Mouse (Mus musculus) embryonic facial prominence, embryonic 11.5 days (tissue): Measurements from ENCODE around the gene Ndufa13. TPM values are rescaled to one million over a fixed set of nuclear protein-coding genes. Genes with fewer than 3 reads are reported as not detected.

ENCODE experiments used
- ATAC-seq: fragments of 200-750 bp; cut with Nextera tagmentation; replicated peaks from 2 replicates; pipeline ENCODE4 v1.8.0; 2017; ENCODE audit warnings: low read depth; ENCODE audit not compliant: insufficient number of reproducible peaks, low FRiP score, low TSS enrichment
- DNase-seq: peaks from one replicate; pipeline ENCODE4 v3.0.0-alpha.2; 2015; ENCODE audit warnings: low spot score
- H3K27ac ChIP-seq: fragments of 300-500 bp; sonication (generic); replicated peaks from 2 replicates; pipeline ENCODE4 v1.5.1; 2014; ENCODE audit warnings: mild to moderate bottlenecking, low read depth, low read length, control low read depth
- H3K27me3 ChIP-seq: fragments of 300-500 bp; sonication (generic); 2 replicates; pipeline ENCODE4 v1.6.1; 2014; ENCODE audit warnings: mild to moderate bottlenecking, low read length, moderate library complexity, mixed read lengths; ENCODE audit not compliant: control insufficient read depth, insufficient read depth
- H3K36me3 ChIP-seq: fragments of 300-500 bp; sonication (generic); replicated peaks from 2 replicates; pipeline ENCODE4 v1.6.1; 2014; ENCODE audit warnings: low read depth, mild to moderate bottlenecking, low read length, moderate library complexity, mixed read lengths; ENCODE audit not compliant: control insufficient read depth, insufficient read depth
- H3K4me1 ChIP-seq: fragments of 300-500 bp; sonication (generic); 2 replicates; pipeline ENCODE4 v1.6.1; 2014; ENCODE audit warnings: low read length, mixed read lengths; ENCODE audit not compliant: control insufficient read depth, insufficient read depth
- H3K4me2 ChIP-seq: fragments of 300-500 bp; sonication (generic); 2 replicates; pipeline ENCODE4 v1.6.1; 2014; ENCODE audit warnings: low read depth, mild to moderate bottlenecking, control low read depth, low read length, moderate library complexity
- H3K4me3 ChIP-seq: fragments of 300-500 bp; sonication (generic); 2 replicates; pipeline ENCODE4 v1.5.1; 2014; ENCODE audit warnings: low read depth, low read length, control low read depth
- H3K9ac ChIP-seq: fragments of 300-500 bp; sonication (generic); replicated peaks from 2 replicates; pipeline ENCODE4 v1.6.1; 2014; ENCODE audit warnings: mild to moderate bottlenecking, control low read depth, low read length
- H3K9me3 ChIP-seq: fragments of 300-500 bp; sonication (generic); replicated peaks from 2 replicates; pipeline ENCODE4 v1.6.1; 2016; ENCODE audit warnings: mild to moderate bottlenecking, low read length, inconsistent platforms, mixed read lengths; ENCODE audit not compliant: control insufficient read depth
- WGBS: fragments of 180-500 bp; shearing (Covaris S2); extraction: QIAGEN DNeasy Blood & Tissue Kit; methylation state at CpG from one replicate; pipeline ENCODE4 v1.1.7; 2014; 5-methylcytosine and 5-hydroxymethylcytosine counted together
- polyA plus RNA-seq: library from polyadenylated mRNA; unstranded; fragments of >200 nt; fragmentation: Nextera tagmentation; extraction: Ambion mirVana; gene quantifications from 2 replicates; pipeline ENCODE4 v1.2.1, GENCODE M21; 2014

Gene Ndufa13
- polyA plus RNA-seq, 1 experiment from 2014 or later, result 158 TPM

DNA sequence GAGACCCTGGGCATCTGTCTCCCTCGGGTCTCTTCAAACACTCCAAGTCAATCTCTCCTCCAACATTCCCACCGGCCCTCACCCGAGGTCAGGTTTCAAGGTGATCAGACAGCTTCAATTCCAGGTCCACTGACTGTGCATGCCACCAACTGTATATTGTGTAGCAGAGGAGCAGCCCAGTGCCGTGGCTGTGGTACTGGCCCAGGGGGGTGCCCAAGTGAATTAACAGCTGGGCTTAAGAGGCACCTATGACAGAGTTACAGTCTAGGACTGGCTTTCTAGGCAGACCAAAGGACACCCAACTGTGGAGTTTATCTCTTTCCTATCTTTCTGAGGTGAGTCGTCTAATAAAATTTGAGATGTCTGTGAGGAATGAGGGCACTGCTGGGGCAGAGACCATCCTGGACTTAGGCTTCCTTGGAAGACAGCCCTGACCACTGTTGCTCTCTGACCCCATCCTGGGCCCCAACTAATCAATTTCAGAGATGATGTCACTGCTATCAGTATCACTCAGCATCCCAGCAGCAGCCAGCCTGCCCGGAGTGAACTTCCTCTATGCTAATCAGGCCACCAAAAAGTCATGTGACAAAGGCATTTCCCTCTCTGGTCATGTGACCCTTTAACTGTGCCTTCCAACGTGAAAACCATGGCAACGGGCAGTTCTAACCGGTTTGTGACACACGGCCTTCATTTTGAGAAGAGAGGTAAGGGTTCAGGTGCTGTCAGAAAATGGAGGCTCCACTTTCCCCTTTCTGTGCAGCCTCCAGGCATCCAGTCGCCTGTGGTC, 17.7 kb upstream of the Ndufa13 start:
- Histone ChIP-seq H3K4me2 (no peak overlapping the region), H3K27ac (peak overlapping the region; percentile 29), H3K9ac (no peak overlapping the region; the same call in 1 of the 2 replicates), H3K4me3 (no peak overlapping the region), H3K27me3 (no peaks in the 10 kb centered on the region), H3K9me3 (no peaks in the 10 kb centered on the region), H3K36me3 (peaks cover 2% of the 10 kb centered on the region; the same call in 1 of the 2 replicates), H3K4me1 (peaks cover 6% of the 10 kb centered on the region; the same call in 1 of the 2 replicates)
- ATAC-seq, result 0 out of 2 replicates have a peak, but pooled peaks have one; percentile 54
- WGBS, result 39% methylated on average over 11 of the region's 11 CpGs
- DNase-seq, result peak; percentile 88

DNA sequence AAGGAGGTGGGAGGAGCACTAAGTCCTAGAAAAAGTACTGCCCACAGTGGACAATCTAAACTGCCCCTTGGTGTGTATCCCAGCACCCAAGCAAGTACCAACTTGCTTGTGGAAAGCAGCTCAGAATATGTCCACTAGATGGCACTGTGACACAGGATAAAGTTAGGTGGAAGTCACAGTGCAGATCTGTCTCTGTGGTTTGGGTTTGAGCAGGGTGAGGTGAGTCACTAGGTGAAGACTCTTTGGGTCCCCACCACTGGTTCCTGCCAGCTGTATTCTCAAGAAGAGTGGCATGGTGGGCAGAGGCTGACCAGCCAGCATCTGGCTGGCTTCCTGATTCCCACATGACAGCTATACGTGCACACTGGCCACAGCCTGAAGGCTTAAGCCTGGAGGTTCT, 16.7 kb upstream of the Ndufa13 start:
- ATAC-seq (0 out of 2 replicates have a peak, but pooled peaks have one; percentile 31), DNase-seq (peak; percentile 90)
- H3K4me3 ChIP-seq, result no peak overlapping the region
- peaks cover 9% of the 10 kb centered on the region for H3K36me3 ChIP-seq
- H3K27ac ChIP-seq, result no peak overlapping the region
- H3K4me2 ChIP-seq, result no peak overlapping the region
- WGBS, result 75% methylated on average over 1 of the region's 1 CpGs
- peaks cover 6% of the 10 kb centered on the region; the same call in 1 of the 2 replicates for H3K4me1 ChIP-seq
- H3K27me3 ChIP-seq, result no peaks in the 10 kb centered on the region
- no peaks in the 10 kb centered on the region for H3K9me3 ChIP-seq
- no peak overlapping the region for H3K9ac ChIP-seq

GRCm38 (mm10) chr8:69918506-69918905, 16.1 kb upstream of the Ndufa13 start:
- Histone ChIP-seq H3K27me3 (no peaks in the 10 kb centered on the region), H3K4me2 (no peak overlapping the region), H3K9ac (no peak overlapping the region), H3K4me3 (no peak overlapping the region), H3K9me3 (no peaks in the 10 kb centered on the region), H3K27ac (no peak overlapping the region), H3K36me3 (peaks cover 9% of the 10 kb centered on the region), H3K4me1 (peaks cover 6% of the 10 kb centered on the region; the same call in 1 of the 2 replicates)
- ATAC-seq, result no peak
- no peak for DNase-seq

GRCm38 (mm10) chr8:69915748-69916147, 13.4 kb upstream of the Ndufa13 start:
- WGBS, result 53% methylated on average over 5 of the region's 5 CpGs
- Histone ChIP-seq H3K27ac (no peak overlapping the region), H3K4me3 (no peak overlapping the region), H3K4me2 (no peak overlapping the region), H3K27me3 (no peaks in the 10 kb centered on the region), H3K9ac (no peak overlapping the region), H3K9me3 (no peaks in the 10 kb centered on the region), H3K4me1 (peaks cover 2% of the 10 kb centered on the region; the same call in 1 of the 2 replicates), H3K36me3 (peaks cover 19% of the 10 kb centered on the region)
- ATAC-seq (no peak), DNase-seq (peak; percentile 38)

GRCm38 (mm10) chr8:69914526-69914925, 12.2 kb upstream of the Ndufa13 start:
- Histone ChIP-seq H3K4me2 (no peak overlapping the region), H3K9ac (no peak overlapping the region), H3K27ac (no peak overlapping the region), H3K9me3 (no peaks in the 10 kb centered on the region), H3K36me3 (peaks cover 22% of the 10 kb centered on the region), H3K4me3 (no peak overlapping the region), H3K27me3 (no peaks in the 10 kb centered on the region), H3K4me1 (no peaks in the 10 kb centered on the region)
- WGBS, result 89% methylated on average over 4 of the region's 4 CpGs
- DNase-seq, result no peak
- ATAC-seq, result no peak

DNA sequence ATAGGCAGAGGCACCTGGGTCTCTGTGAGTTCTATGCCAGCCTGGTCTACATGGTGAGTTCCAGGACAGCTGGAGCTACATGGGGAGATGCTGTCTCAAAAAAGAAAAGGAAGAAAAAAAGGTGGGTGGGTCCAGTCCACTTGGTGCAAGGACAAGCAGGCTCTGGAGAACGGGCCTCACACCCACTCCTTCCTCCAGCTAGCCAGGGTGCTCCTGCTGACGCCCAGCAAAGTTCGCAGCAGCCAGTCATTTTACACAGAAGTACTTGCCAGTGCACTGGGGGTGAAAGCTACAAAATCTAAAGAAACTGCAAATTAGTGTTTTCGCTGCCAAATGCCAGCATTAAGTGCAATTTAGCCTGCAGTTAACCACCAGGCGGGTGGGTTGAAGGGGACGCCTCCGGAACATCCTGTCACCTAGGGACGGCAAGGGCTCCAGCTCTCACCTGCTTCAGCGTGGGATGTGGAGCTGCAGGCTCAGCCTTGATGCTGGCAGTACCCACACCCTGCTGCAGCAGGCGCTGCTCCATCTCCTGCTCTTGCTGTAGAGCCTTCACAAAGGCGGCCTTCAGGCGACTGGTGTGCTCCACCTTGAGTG, 10.2 kb upstream of the Ndufa13 start:
- no peak overlapping the region for H3K4me3 ChIP-seq
- H3K36me3 ChIP-seq, result peaks cover 23% of the 10 kb centered on the region
- no peak for DNase-seq
- H3K4me1 ChIP-seq, result no peaks in the 10 kb centered on the region
- H3K4me2 ChIP-seq, result no peak overlapping the region
- H3K9ac ChIP-seq, result no peak overlapping the region
- H3K27me3 ChIP-seq, result no peaks in the 10 kb centered on the region
- ATAC-seq, result no peak
- H3K27ac ChIP-seq, result no peak overlapping the region
- 88% methylated on average over 12 of the region's 12 CpGs for WGBS
- H3K9me3 ChIP-seq, result no peaks in the 10 kb centered on the region

DNA sequence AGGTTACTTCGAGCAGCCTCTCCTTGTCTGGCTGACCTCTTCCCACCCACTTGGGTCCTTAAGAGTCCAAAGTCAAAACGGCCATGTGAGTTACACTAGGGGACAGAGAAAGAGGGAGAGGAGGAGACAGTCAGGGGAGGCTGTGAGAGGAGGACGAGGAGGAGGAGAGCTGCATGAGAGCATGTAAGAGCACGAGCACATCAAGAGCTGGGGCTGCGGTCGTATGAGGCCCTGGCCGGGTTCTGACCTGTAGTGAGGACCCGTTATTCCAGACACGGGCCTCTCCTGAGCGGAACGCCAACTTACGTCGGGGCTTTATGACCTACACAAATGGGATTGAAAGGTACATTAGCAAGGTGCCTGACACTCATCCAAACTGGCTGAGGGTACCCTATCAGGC, 9.6 kb upstream of the Ndufa13 start:
- peaks cover 23% of the 10 kb centered on the region for H3K36me3 ChIP-seq
- no peaks in the 10 kb centered on the region for H3K27me3 ChIP-seq
- no peaks in the 10 kb centered on the region for H3K4me1 ChIP-seq
- H3K4me3 ChIP-seq, result no peak overlapping the region
- no peak for ATAC-seq
- WGBS, result 93% methylated on average over 13 of the region's 13 CpGs
- H3K4me2 ChIP-seq, result no peak overlapping the region
- H3K9ac ChIP-seq, result no peak overlapping the region
- no peak overlapping the region for H3K27ac ChIP-seq
- no peaks in the 10 kb centered on the region for H3K9me3 ChIP-seq
- DNase-seq, result no peak

DNA sequence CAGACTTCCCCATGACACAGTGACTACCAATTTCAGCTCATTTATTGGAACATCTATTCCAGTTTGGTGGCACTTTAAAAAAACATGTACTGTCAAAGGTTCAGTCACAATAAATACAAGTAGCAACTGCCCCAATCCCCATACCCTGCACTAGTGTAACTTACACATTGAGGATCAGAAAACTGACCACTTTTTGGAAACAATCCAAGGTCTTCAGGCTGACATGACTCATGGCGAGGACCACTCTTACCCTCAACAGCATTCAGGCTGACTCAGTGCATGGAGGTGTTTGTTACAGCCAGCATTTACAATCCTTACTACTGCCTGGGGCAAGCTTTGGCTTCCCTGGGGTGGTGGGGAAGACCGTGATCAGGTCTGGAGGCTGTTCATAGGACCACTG, 4.7 kb upstream of the Ndufa13 start:
- Histone ChIP-seq H3K27me3 (no peaks in the 10 kb centered on the region), H3K27ac (no peak overlapping the region), H3K4me1 (no peaks in the 10 kb centered on the region), H3K4me2 (no peak overlapping the region), H3K36me3 (peaks cover 9% of the 10 kb centered on the region), H3K4me3 (no peak overlapping the region), H3K9me3 (no peaks in the 10 kb centered on the region), H3K9ac (no peak overlapping the region)
- WGBS, result 96% methylated on average over 2 of the region's 2 CpGs
- no peak for DNase-seq
- ATAC-seq, result no peak
